Mouse (Mus musculus): Measurements from ENCODE around the gene Itm2b.

GRCm38 (mm10) chr14:73366278-73366677, 18.8 kb downstream of the Itm2b start:
- TF ChIP-seq CTCF (IDR thresholded peaks at IDR 0.05; ENCODE audit: low read depth, low read length): no peak
- TF ChIP-seq POLR2A (IDR thresholded peaks at IDR 0.05; ENCODE audit: extremely low read depth, insufficient read depth, low read length): no peak
